Mouse (Mus musculus) neural tube, embryonic 15.5 days (tissue): ENCODE results near the gene Nr1d1. TPM values are rescaled to one million over a fixed set of nuclear protein-coding genes. Genes with fewer than 3 reads are reported as not detected.

Experiments used
- ATAC-seq: fragments of 200-750 bp; cut with Nextera tagmentation; 2 replicates; pipeline ENCODE4 v1.8.0; 2017; ENCODE audit warnings: mild to moderate bottlenecking, moderate TSS enrichment, moderate library complexity; ENCODE audit not compliant: low FRiP score
- H3K27ac ChIP-seq: fragments of 300-500 bp; sonication (generic); replicated peaks from 2 replicates; pipeline ENCODE4 v1.5.1; 2015; ENCODE audit warnings: mild to moderate bottlenecking, inconsistent platforms
- H3K27me3 ChIP-seq: fragments of 300-500 bp; sonication (generic); replicated peaks from 2 replicates; pipeline ENCODE4 v1.6.1; 2015; ENCODE audit warnings: inconsistent platforms
- H3K36me3 ChIP-seq: fragments of 300-500 bp; sonication (generic); 2 replicates; pipeline ENCODE4 v1.6.1; 2015; ENCODE audit warnings: inconsistent platforms
- H3K4me1 ChIP-seq: fragments of 300-500 bp; sonication (generic); 2 replicates; pipeline ENCODE4 v1.6.1; 2015; ENCODE audit warnings: inconsistent platforms
- H3K4me2 ChIP-seq: fragments of 300-500 bp; sonication (generic); 2 replicates; pipeline ENCODE4 v1.6.1; 2015; ENCODE audit warnings: inconsistent platforms, mild to moderate bottlenecking, moderate library complexity
- H3K4me3 ChIP-seq: fragments of 300-500 bp; sonication (generic); replicated peaks from 2 replicates; pipeline ENCODE4 v1.5.1; 2015; ENCODE audit warnings: mild to moderate bottlenecking, inconsistent platforms
- H3K9ac ChIP-seq: fragments of 300-500 bp; sonication (generic); replicated peaks from 2 replicates; pipeline ENCODE4 v1.6.1; 2015; ENCODE audit warnings: mild to moderate bottlenecking, inconsistent platforms
- H3K9me3 ChIP-seq: fragments of 300-500 bp; sonication (generic); replicated peaks from 2 replicates; pipeline ENCODE4 v1.6.1; 2016; ENCODE audit warnings: inconsistent platforms
- WGBS: fragments of 180-500 bp; shearing (Covaris S2); methylation state at CpG from one replicate; pipeline ENCODE4 v1.1.7; 2015; ENCODE audit warnings: mixed read lengths; 5-methylcytosine and 5-hydroxymethylcytosine counted together
- polyA plus RNA-seq: library from polyadenylated mRNA; unstranded; fragments of >200 nt; fragmentation: Nextera tagmentation; extraction: Ambion mirVana; gene quantifications from 2 replicates; pipeline ENCODE4 v1.2.1, GENCODE M21; 2015

Nr1d1 gene
- 3.8 and 4.0 TPM in 2 replicates for polyA plus RNA-seq

DNA sequence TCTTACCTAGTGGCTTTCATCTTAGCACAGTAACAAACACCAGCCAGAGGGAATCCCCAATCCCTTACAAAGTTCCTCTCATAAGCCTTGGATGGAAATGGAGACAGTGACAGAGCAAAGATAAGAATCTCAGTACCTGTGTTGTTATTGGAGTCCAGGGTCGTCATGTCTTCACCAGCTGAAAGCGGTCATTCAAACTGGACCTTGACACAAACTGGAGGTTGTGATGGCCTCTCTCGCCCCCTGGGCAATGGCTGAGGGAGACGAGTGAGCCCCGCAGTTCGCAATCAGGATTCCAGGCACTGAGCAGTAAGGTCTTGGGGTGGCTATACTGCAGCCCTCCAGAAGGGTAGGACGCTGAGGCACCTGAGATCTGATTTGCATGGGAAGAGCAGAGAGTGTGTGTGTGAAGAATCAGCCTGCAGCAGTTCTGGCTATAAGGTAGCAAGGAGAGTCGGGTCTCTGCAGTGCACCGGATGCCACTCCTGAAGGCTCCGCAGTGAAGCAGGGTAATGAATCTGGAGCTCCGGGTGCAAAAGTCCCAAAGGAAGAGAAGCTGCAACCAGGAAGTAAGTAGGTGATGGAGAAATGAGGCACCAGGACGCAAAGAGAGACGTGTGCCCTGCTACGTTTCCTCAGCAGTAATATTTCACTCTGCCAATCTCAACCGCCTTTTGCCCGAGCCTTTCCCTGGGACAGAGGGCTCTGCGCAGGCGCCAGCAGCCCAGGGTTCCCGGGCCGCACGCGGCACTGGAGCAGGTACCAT is at the start of gene Nr1d1:
Gene Nr1d1 (minus strand): TSS at position 752 of the 766 bp plus-strand sequence.
- H3K9ac ChIP-seq: peak within 1 kb of the TSS; percentile 61

DNA sequence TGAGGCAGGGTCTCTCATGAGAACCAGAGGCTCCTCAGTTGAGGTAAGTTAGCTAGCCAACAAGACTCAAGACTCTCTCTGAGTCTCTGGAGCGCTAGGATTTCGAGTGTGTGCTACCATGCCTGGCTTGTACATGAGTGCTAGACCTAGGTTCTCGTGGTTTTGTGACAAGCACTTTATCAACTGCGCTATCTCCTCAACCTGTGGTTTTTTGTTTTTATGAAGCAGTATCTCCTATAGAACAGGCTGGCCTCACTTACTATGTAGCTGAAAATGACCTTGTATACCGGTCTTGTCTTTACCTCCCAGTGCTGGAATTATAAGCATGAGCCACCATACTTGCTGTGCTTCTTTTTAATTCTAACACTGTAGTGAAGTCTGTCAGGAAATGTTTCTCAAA is 45.8 kb upstream of the Nr1d1 start:
- 95% methylated on average over 5 of the region's 5 CpGs for WGBS
- H3K4me3 ChIP-seq: no peak overlapping the region

More for the DNA sequence above, at the start of gene Nr1d1:
- peak; percentile 27; the same call in 1 of the 2 replicates for ATAC-seq
- H3K4me2 ChIP-seq: peak within 1 kb of the TSS; percentile 96
- no peaks in the 10 kb centered on the region for H3K27me3 ChIP-seq
- H3K36me3 ChIP-seq: peaks cover 14% of the 10 kb centered on the region
- peaks cover 57% of the 10 kb centered on the region for H3K4me1 ChIP-seq
- WGBS: under 1% methylated on average over 22 of the region's 22 CpGs
- no peaks in the 10 kb centered on the region for H3K9me3 ChIP-seq
- peak within 1 kb of the TSS; percentile 47 for H3K4me3 ChIP-seq
- H3K27ac ChIP-seq: peak within 1 kb of the TSS; percentile 78

DNA sequence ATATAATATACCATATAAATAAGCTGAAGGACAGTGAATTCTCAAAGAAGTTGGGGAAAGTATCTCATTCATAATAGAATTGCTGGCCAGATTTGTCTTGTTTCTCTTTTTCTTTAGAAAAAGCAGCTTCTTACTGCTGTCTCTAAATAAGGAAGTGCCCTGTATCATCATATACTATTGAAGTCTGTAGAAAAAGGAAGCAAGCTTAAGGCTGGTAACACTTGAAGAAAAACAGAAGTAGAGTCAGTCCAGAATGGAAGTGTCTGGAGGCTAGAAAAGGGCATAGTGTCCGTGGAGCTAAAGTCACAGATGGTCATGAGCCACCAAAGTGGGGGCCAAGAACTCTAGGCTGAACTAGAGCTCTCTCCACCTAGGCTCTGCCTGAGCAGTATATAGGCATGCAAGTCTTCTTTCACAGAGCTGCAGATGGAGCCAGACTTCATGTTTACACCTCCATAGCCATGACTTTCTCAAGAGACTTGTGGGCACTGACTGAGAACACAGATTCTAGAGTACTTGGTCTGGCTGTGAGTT is 41.6 kb upstream of the Nr1d1 start:
- no peak overlapping the region for H3K9ac ChIP-seq

More for the DNA sequence above, 45.8 kb upstream of the Nr1d1 start:
- H3K27ac ChIP-seq: no peak overlapping the region
- H3K27me3 ChIP-seq: no peaks in the 10 kb centered on the region
- peaks cover 79% of the 10 kb centered on the region for H3K36me3 ChIP-seq
- no peak overlapping the region for H3K9ac ChIP-seq
- no peak overlapping the region for H3K4me2 ChIP-seq
- H3K9me3 ChIP-seq: no peaks in the 10 kb centered on the region
- H3K4me1 ChIP-seq: 0 out of 2 replicates have a peak, but pooled peaks cover 4% of the 10 kb centered on the region
- ATAC-seq: no peak

DNA sequence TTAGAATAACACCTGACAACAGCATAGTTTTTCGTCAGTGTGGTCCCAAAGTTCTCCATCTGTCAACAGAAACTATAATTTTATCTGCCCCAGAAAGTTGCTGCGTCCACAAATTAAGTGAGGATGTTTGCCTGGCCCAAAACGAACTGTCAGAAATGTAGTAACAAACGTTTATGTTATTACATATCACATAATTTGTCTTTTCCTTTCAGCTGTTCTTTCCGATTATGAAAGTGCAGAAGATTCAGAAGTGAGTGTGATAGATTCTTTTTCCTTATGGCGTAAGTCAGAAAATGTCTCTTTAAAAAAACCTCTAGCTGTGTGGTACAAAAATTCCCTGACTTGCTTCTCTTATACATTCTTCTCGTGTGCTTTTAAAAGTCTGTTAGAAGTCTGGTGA is 35.6 kb upstream of the Nr1d1 start:
- no peaks in the 10 kb centered on the region for H3K27me3 ChIP-seq
- peak overlapping the region; percentile 97 for H3K9ac ChIP-seq
- H3K36me3 ChIP-seq: peaks cover 52% of the 10 kb centered on the region
- 77% methylated on average over 7 of the region's 7 CpGs for WGBS
- no peak for ATAC-seq
- peak overlapping the region; percentile 99 for H3K27ac ChIP-seq
- H3K4me1 ChIP-seq: peaks cover 37% of the 10 kb centered on the region
- H3K4me3 ChIP-seq: peak overlapping the region; percentile 83
- H3K4me2 ChIP-seq: peak overlapping the region; percentile 74
- no peaks in the 10 kb centered on the region for H3K9me3 ChIP-seq

More for the DNA sequence above, 41.6 kb upstream of the Nr1d1 start:
- H3K4me1 ChIP-seq: peaks cover 8% of the 10 kb centered on the region
- H3K4me2 ChIP-seq: no peak overlapping the region
- ATAC-seq: no peak
- no peaks in the 10 kb centered on the region for H3K27me3 ChIP-seq
- no peak overlapping the region for H3K4me3 ChIP-seq
- 93% methylated on average over 1 of the region's 1 CpGs for WGBS
- no peaks in the 10 kb centered on the region for H3K9me3 ChIP-seq
- H3K27ac ChIP-seq: no peak overlapping the region
- peaks cover 67% of the 10 kb centered on the region for H3K36me3 ChIP-seq

GRCm38 (mm10) chr11:98809457-98810290 is 34.5 kb upstream of the Nr1d1 start:
- WGBS: under 1% methylated on average over 82 of the region's 84 CpGs
- Histone ChIP-seq H3K27ac (peak overlapping the region; percentile 99), H3K4me3 (peak overlapping the region; percentile 83), H3K9me3 (no peaks in the 10 kb centered on the region), H3K4me1 (peaks cover 37% of the 10 kb centered on the region), H3K36me3 (peaks cover 62% of the 10 kb centered on the region), H3K9ac (peak overlapping the region; percentile 97), H3K27me3 (no peaks in the 10 kb centered on the region), H3K4me2 (peak overlapping the region; percentile 74)
- peak; percentile 96 for ATAC-seq

GRCm38 (mm10) chr11:98808417-98808816 is 33.3 kb upstream of the Nr1d1 start:
- no peaks in the 10 kb centered on the region for H3K9me3 ChIP-seq
- peaks cover 34% of the 10 kb centered on the region for H3K4me1 ChIP-seq
- 70% methylated on average over 2 of the region's 2 CpGs for WGBS
- ATAC-seq: no peak
- no peaks in the 10 kb centered on the region for H3K27me3 ChIP-seq
- peaks cover 62% of the 10 kb centered on the region for H3K36me3 ChIP-seq
- no peak overlapping the region for H3K9ac ChIP-seq
- peak overlapping the region; percentile 99 for H3K27ac ChIP-seq
- H3K4me2 ChIP-seq: peak overlapping the region; percentile 74
- H3K4me3 ChIP-seq: peak overlapping the region; percentile 83; the same call in 1 of the 2 replicates

- no peak for ATAC-seq
- H3K36me3 ChIP-seq: peaks cover 80% of the 10 kb centered on the region
- WGBS: 95% methylated on average over 5 of the region's 5 CpGs
Measured at GRCm38 (mm10) chr11:98804605-98805004, 29.5 kb upstream of the Nr1d1 start, which contains the start of gene Casc3. Gene Casc3, plus strand, starts transcription at chr11:98804905.

GRCm38 (mm10) chr11:98797909-98798308 is 22.8 kb upstream of the Nr1d1 start:
- Histone ChIP-seq H3K9ac (peak overlapping the region; percentile 90), H3K4me3 (peak overlapping the region; percentile 71), H3K4me2 (peak overlapping the region; percentile 94), H3K27me3 (no peaks in the 10 kb centered on the region), H3K36me3 (peaks cover 36% of the 10 kb centered on the region), H3K9me3 (no peaks in the 10 kb centered on the region), H3K27ac (peak overlapping the region; percentile 100; the same call in 1 of the 2 replicates), H3K4me1 (peaks cover 42% of the 10 kb centered on the region)
- ATAC-seq: no peak
- 40% methylated on average over 4 of the region's 4 CpGs for WGBS

More at GRCm38 (mm10) chr11:98804605-98805004, 29.5 kb upstream of the Nr1d1 start, which contains the start of gene Casc3:
- H3K27me3 ChIP-seq: no peaks in the 10 kb centered on the region
- H3K27ac ChIP-seq: no peak within 1 kb of the TSS
- no peak within 1 kb of the TSS for H3K4me2 ChIP-seq
- H3K9me3 ChIP-seq: no peaks in the 10 kb centered on the region
- H3K4me1 ChIP-seq: peaks cover 18% of the 10 kb centered on the region
- no peak within 1 kb of the TSS for H3K4me3 ChIP-seq
- H3K9ac ChIP-seq: no peak within 1 kb of the TSS

DNA sequence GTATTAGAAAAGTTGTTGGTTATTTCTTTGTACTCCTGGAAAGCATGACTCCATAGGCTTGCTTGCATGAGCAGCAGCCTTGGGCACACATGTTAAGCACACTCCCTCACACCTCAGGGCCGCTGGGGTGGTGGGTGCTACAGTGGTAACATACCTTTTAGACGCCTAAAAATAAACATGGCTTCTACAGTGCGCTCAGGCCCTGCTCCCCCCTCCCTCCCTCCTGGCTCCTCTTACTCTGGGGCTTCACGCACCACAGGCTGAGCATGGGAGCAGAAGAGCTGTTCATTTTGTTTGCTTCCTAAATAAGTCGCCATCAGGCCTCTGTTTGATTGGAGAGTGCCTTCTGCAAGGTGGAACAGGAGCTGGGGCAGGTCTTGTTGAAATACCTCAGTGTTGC is 22.2 kb upstream of the Nr1d1 start:
- H3K4me3 ChIP-seq: peak overlapping the region; percentile 71
- H3K27ac ChIP-seq: peak overlapping the region; percentile 100
- no peaks in the 10 kb centered on the region for H3K27me3 ChIP-seq
- ATAC-seq: no peak
- peaks cover 30% of the 10 kb centered on the region for H3K36me3 ChIP-seq
- peak overlapping the region; percentile 90 for H3K9ac ChIP-seq
- H3K4me2 ChIP-seq: peak overlapping the region; percentile 94
- 12% methylated on average over 5 of the region's 5 CpGs for WGBS
- peaks cover 44% of the 10 kb centered on the region for H3K4me1 ChIP-seq
- no peaks in the 10 kb centered on the region for H3K9me3 ChIP-seq

DNA sequence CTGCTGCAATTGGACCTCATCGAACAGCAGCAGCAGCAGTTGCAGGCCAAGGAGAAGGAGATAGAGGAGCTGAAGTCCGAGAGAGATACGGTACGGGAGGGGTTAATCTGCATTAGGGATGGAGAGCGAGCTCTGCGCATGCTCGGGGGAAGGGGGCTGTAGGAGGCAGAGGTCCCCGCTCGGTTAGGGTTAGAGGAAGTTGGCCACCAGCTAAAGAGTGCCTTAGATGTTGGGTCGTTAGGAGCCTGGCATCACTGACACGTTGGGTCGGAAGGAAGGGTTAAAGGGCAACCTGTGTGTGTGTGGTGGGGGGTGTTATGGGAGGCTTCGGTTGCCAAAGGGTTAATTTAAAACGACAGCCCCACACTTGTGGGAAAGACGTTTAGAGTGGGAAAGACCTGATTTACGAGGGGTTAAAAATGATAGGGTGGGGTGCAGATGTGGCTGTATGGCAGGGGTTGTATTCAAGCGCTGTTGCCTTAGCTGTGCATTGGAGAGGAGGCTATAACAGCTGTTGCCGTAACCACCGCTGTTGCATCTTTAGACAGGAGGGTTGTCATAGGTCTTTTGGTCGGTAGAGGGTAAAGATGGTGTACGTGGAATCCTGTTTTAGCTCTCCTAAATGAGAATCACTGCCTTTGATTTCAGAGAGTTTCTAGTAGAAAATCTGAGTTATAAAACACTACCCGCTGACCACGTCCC is 21.5 kb upstream of the Nr1d1 start:
- H3K4me2 ChIP-seq: peak overlapping the region; percentile 94
- H3K9me3 ChIP-seq: no peaks in the 10 kb centered on the region
- peaks cover 25% of the 10 kb centered on the region for H3K36me3 ChIP-seq
- peaks cover 45% of the 10 kb centered on the region for H3K4me1 ChIP-seq
- no peaks in the 10 kb centered on the region for H3K27me3 ChIP-seq
- ATAC-seq: peak; percentile 63
- 3% methylated on average over 23 of the region's 23 CpGs for WGBS
- H3K27ac ChIP-seq: peak overlapping the region; percentile 100
- H3K9ac ChIP-seq: peak overlapping the region; percentile 90
- peak overlapping the region; percentile 71 for H3K4me3 ChIP-seq
